Mouse (Mus musculus) neural tube, embryonic 12.5 days (tissue): ENCODE results near the gene Gm28171. TPM values are rescaled to one million over a fixed set of nuclear protein-coding genes. Genes with fewer than 3 reads are reported as not detected.
"Not testable (repeated sequence)": the region's sequence is repeated elsewhere in the genome, so short reads cannot be mapped to it uniquely, and the experiment has no call there.

ENCODE experiments used
- ATAC-seq: fragments of 200-750 bp; cut with Nextera tagmentation; 2 replicates; pipeline ENCODE4 v1.8.0; 2017; ENCODE audit warnings: low read depth, mild to moderate bottlenecking, moderate TSS enrichment, moderate library complexity; ENCODE audit not compliant: low FRiP score
- H3K27ac ChIP-seq: fragments of 300-500 bp; sonication (generic); 2 replicates; pipeline ENCODE4 v1.5.1; 2016
- H3K27me3 ChIP-seq: fragments of 300-500 bp; sonication (generic); replicated peaks from 2 replicates; pipeline ENCODE4 v1.6.1; 2016; ENCODE audit warnings: mild to moderate bottlenecking
- H3K36me3 ChIP-seq: fragments of 300-500 bp; sonication (generic); 2 replicates; pipeline ENCODE4 v1.6.1; 2016; ENCODE audit warnings: mild to moderate bottlenecking
- H3K4me1 ChIP-seq: fragments of 300-500 bp; sonication (generic); 2 replicates; pipeline ENCODE4 v1.6.1; 2016
- H3K4me2 ChIP-seq: fragments of 300-500 bp; sonication (generic); replicated peaks from 2 replicates; pipeline ENCODE4 v1.6.1; 2016; ENCODE audit warnings: mild to moderate bottlenecking
- H3K4me3 ChIP-seq: fragments of 300-500 bp; sonication (generic); 2 replicates; pipeline ENCODE4 v1.5.1; 2016
- H3K9ac ChIP-seq: fragments of 300-500 bp; sonication (generic); 2 replicates; pipeline ENCODE4 v1.6.1; 2016; ENCODE audit warnings: mild to moderate bottlenecking
- H3K9me3 ChIP-seq: fragments of 300-500 bp; sonication (generic); 2 replicates; pipeline ENCODE4 v1.6.1; 2016; ENCODE audit warnings: mild to moderate bottlenecking
- WGBS: fragments of 180-500 bp; shearing (Covaris S2); methylation state at CpG from one replicate; pipeline ENCODE4 v1.1.7; 2016; 5-methylcytosine and 5-hydroxymethylcytosine counted together
- polyA plus RNA-seq: library from polyadenylated mRNA; unstranded; fragments of >200 nt; fragmentation: Nextera tagmentation; extraction: Ambion mirVana; gene quantifications from 2 replicates; pipeline ENCODE4 v1.2.1, GENCODE M21; 2016

Gene Gm28171
- polyA plus RNA-seq: not detected in 2 replicates

- not testable (repeated sequence) for H3K9ac ChIP-seq, H3K9me3 ChIP-seq, H3K27me3 ChIP-seq, ATAC-seq, H3K4me2 ChIP-seq, H3K36me3 ChIP-seq, H3K27ac ChIP-seq, H3K4me1 ChIP-seq, H3K4me3 ChIP-seq
- WGBS: no CpG with 5 or more reads among the region's 1 CpGs
Measured at GRCm38 (mm10) chrY:5793095-5793494, at the start of gene Gm28171. Gm28171 (plus strand) TSS chrY:5793395.

Other genes starting within 250 kb of the Gm28171 start
- gene Gm21854, start 136.4 kb upstream of the Gm28171 start, polyA plus RNA-seq: not detected in 2 replicates
- not detected in 2 replicates for gene Gm20914, start 67.4 kb upstream of the Gm28171 start, polyA plus RNA-seq
- gene Gm21778, start 149.1 kb downstream of the Gm28171 start, polyA plus RNA-seq: not detected in 2 replicates